Mouse (Mus musculus): ENCODE measurements around the gene Slc30a9. TPM values are rescaled to one million over a fixed set of nuclear protein-coding genes. Genes with fewer than 3 reads are reported as not detected.

The Slc30a9 gene
- polyA plus RNA-seq, 1 experiment from 2014 or later = 149 TPM

GRCm38 (mm10) chr5:67340811-67341210 is 34.1 kb downstream of the Slc30a9 start:
- no peak overlapping the region for H3K4me3 ChIP-seq (ENCODE audit: low read depth, low read length)
- no peaks in the 10 kb centered on the region for H3K4me1 ChIP-seq (ENCODE audit: control insufficient read depth, insufficient read depth, low read length)
- H3K9ac ChIP-seq (replicated peaks; ENCODE audit: low read length) = no peak overlapping the region
- H3K27me3 ChIP-seq (ENCODE audit: control insufficient read depth, insufficient read depth, low read length) = no peaks in the 10 kb centered on the region
- H3K27ac ChIP-seq (replicated peaks; ENCODE audit: low read depth, low read length) = no peak overlapping the region
- no peaks in the 10 kb centered on the region for H3K9me3 ChIP-seq (replicated peaks; ENCODE audit: control insufficient read depth, low read length)
- H3K36me3 ChIP-seq (replicated peaks; ENCODE audit: control insufficient read depth, insufficient read depth, low read depth, low read length) = 0 out of 2 replicates have a peak, but pooled peaks cover 2% of the 10 kb centered on the region
- no peak overlapping the region for H3K4me2 ChIP-seq (ENCODE audit: low read depth, low read length)
- WGBS = 89% methylated on average over 6 of the region's 6 CpGs
- DNase-seq (ENCODE audit: low spot score) (no peak), ATAC-seq (replicated peaks; ENCODE audit: insufficient number of reproducible peaks, low FRiP score, low TSS enrichment, low read depth) (no peak)

- H3K36me3 ChIP-seq (replicated peaks; ENCODE audit: control insufficient read depth, insufficient read depth, low read depth, low read length) = peaks cover 2% of the 10 kb centered on the region
- ATAC-seq (replicated peaks; ENCODE audit: insufficient number of reproducible peaks, low FRiP score, low TSS enrichment, low read depth) (no peak), DNase-seq (ENCODE audit: low spot score) (no peak)
- no peak overlapping the region for H3K4me2 ChIP-seq (ENCODE audit: low read depth, low read length)
- no peaks in the 10 kb centered on the region for H3K9me3 ChIP-seq (replicated peaks; ENCODE audit: control insufficient read depth, low read length)
- no peak overlapping the region for H3K9ac ChIP-seq (replicated peaks; ENCODE audit: low read length)
- no peaks in the 10 kb centered on the region for H3K27me3 ChIP-seq (ENCODE audit: control insufficient read depth, insufficient read depth, low read length)
- no peaks in the 10 kb centered on the region for H3K4me1 ChIP-seq (ENCODE audit: control insufficient read depth, insufficient read depth, low read length)
- WGBS = 93% methylated on average over 2 of the region's 2 CpGs
- no peak overlapping the region for H3K4me3 ChIP-seq (ENCODE audit: low read depth, low read length)
- no peak overlapping the region for H3K27ac ChIP-seq (replicated peaks; ENCODE audit: low read depth, low read length)
These were observed 40.3 kb downstream of the Slc30a9 start for GRCm38 (mm10) chr5:67347060-67347459.

GRCm38 (mm10) chr5:67348949-67349348 is 42.2 kb downstream of the Slc30a9 start:
- no peak overlapping the region for H3K27ac ChIP-seq (replicated peaks; ENCODE audit: low read depth, low read length)
- H3K9ac ChIP-seq (replicated peaks; ENCODE audit: low read length) = no peak overlapping the region
- no peak for DNase-seq (ENCODE audit: low spot score)
- H3K4me1 ChIP-seq (ENCODE audit: control insufficient read depth, insufficient read depth, low read length) = no peaks in the 10 kb centered on the region
- H3K4me3 ChIP-seq (ENCODE audit: low read depth, low read length) = no peak overlapping the region
- no peaks in the 10 kb centered on the region for H3K27me3 ChIP-seq (ENCODE audit: control insufficient read depth, insufficient read depth, low read length)
- H3K4me2 ChIP-seq (ENCODE audit: low read depth, low read length) = no peak overlapping the region
- H3K9me3 ChIP-seq (replicated peaks; ENCODE audit: control insufficient read depth, low read length) = no peaks in the 10 kb centered on the region
- 78% methylated on average over 10 of the region's 10 CpGs for WGBS
- ATAC-seq (replicated peaks; ENCODE audit: insufficient number of reproducible peaks, low FRiP score, low TSS enrichment, low read depth) = no peak
- H3K36me3 ChIP-seq (replicated peaks; ENCODE audit: control insufficient read depth, insufficient read depth, low read depth, low read length) = peaks cover 2% of the 10 kb centered on the region

- WGBS = 93% methylated on average over 10 of the region's 10 CpGs
- Histone ChIP-seq H3K9ac (replicated peaks; ENCODE audit: low read length) (no peak overlapping the region), H3K4me3 (ENCODE audit: low read depth, low read length) (no peak overlapping the region), H3K27ac (replicated peaks; ENCODE audit: low read depth, low read length) (no peak overlapping the region), H3K36me3 (replicated peaks; ENCODE audit: control insufficient read depth, insufficient read depth, low read depth, low read length) (no peaks in the 10 kb centered on the region), H3K27me3 (ENCODE audit: control insufficient read depth, insufficient read depth, low read length) (no peaks in the 10 kb centered on the region), H3K4me1 (ENCODE audit: control insufficient read depth, insufficient read depth, low read length) (no peaks in the 10 kb centered on the region), H3K4me2 (ENCODE audit: low read depth, low read length) (no peak overlapping the region), H3K9me3 (replicated peaks; ENCODE audit: control insufficient read depth, low read length) (no peaks in the 10 kb centered on the region)
- DNase-seq (ENCODE audit: low spot score) (no peak), ATAC-seq (replicated peaks; ENCODE audit: insufficient number of reproducible peaks, low FRiP score, low TSS enrichment, low read depth) (no peak)
These were observed 55.6 kb downstream of the Slc30a9 start for GRCm38 (mm10) chr5:67362316-67362715.

GRCm38 (mm10) chr5:67362931-67363330 is 56.2 kb downstream of the Slc30a9 start:
- H3K27ac ChIP-seq (replicated peaks; ENCODE audit: low read depth, low read length) = no peak overlapping the region
- H3K9ac ChIP-seq (replicated peaks; ENCODE audit: low read length) = no peak overlapping the region
- no peaks in the 10 kb centered on the region for H3K4me1 ChIP-seq (ENCODE audit: control insufficient read depth, insufficient read depth, low read length)
- no peaks in the 10 kb centered on the region for H3K36me3 ChIP-seq (replicated peaks; ENCODE audit: control insufficient read depth, insufficient read depth, low read depth, low read length)
- H3K9me3 ChIP-seq (replicated peaks; ENCODE audit: control insufficient read depth, low read length) = no peaks in the 10 kb centered on the region
- no peaks in the 10 kb centered on the region for H3K27me3 ChIP-seq (ENCODE audit: control insufficient read depth, insufficient read depth, low read length)
- H3K4me3 ChIP-seq (ENCODE audit: low read depth, low read length) = no peak overlapping the region
- ATAC-seq (replicated peaks; ENCODE audit: insufficient number of reproducible peaks, low FRiP score, low TSS enrichment, low read depth) (no peak), DNase-seq (ENCODE audit: low spot score) (no peak)
- no peak overlapping the region for H3K4me2 ChIP-seq (ENCODE audit: low read depth, low read length)
- 79% methylated on average over 2 of the region's 2 CpGs for WGBS

GRCm38 (mm10) chr5:67377044-67377621 is 70.4 kb downstream of the Slc30a9 start:
- no peak overlapping the region for H3K27ac ChIP-seq (replicated peaks; ENCODE audit: low read depth, low read length)
- ATAC-seq (replicated peaks; ENCODE audit: insufficient number of reproducible peaks, low FRiP score, low TSS enrichment, low read depth) (no peak), DNase-seq (ENCODE audit: low spot score) (no peak)
- H3K9me3 ChIP-seq (replicated peaks; ENCODE audit: control insufficient read depth, low read length) = no peaks in the 10 kb centered on the region
- H3K4me2 ChIP-seq (ENCODE audit: low read depth, low read length) = no peak overlapping the region
- H3K9ac ChIP-seq (replicated peaks; ENCODE audit: low read length) = no peak overlapping the region
- no peaks in the 10 kb centered on the region for H3K36me3 ChIP-seq (replicated peaks; ENCODE audit: control insufficient read depth, insufficient read depth, low read depth, low read length)
- no peaks in the 10 kb centered on the region for H3K27me3 ChIP-seq (ENCODE audit: control insufficient read depth, insufficient read depth, low read length)
- H3K4me1 ChIP-seq (ENCODE audit: control insufficient read depth, insufficient read depth, low read length) = no peaks in the 10 kb centered on the region
- 79% methylated on average over 8 of the region's 8 CpGs for WGBS
- no peak overlapping the region for H3K4me3 ChIP-seq (ENCODE audit: low read depth, low read length)

- H3K27me3 ChIP-seq (ENCODE audit: control insufficient read depth, insufficient read depth, low read length) = no peaks in the 10 kb centered on the region
- no peaks in the 10 kb centered on the region for H3K36me3 ChIP-seq (replicated peaks; ENCODE audit: control insufficient read depth, insufficient read depth, low read depth, low read length)
- no peak; the same call in 1 of the 2 replicates for ATAC-seq (replicated peaks; ENCODE audit: insufficient number of reproducible peaks, low FRiP score, low TSS enrichment, low read depth)
- no peak overlapping the region for H3K4me2 ChIP-seq (ENCODE audit: low read depth, low read length)
- WGBS = 85% methylated on average over 2 of the region's 2 CpGs
- no peak overlapping the region for H3K4me3 ChIP-seq (ENCODE audit: low read depth, low read length)
- no peaks in the 10 kb centered on the region for H3K4me1 ChIP-seq (ENCODE audit: control insufficient read depth, insufficient read depth, low read length)
- no peak for DNase-seq (ENCODE audit: low spot score)
- no peaks in the 10 kb centered on the region for H3K9me3 ChIP-seq (replicated peaks; ENCODE audit: control insufficient read depth, low read length)
- H3K27ac ChIP-seq (replicated peaks; ENCODE audit: low read depth, low read length) = no peak overlapping the region
- no peak overlapping the region for H3K9ac ChIP-seq (replicated peaks; ENCODE audit: low read length)
These were observed 74.9 kb downstream of the Slc30a9 start for GRCm38 (mm10) chr5:67381690-67382089.

GRCm38 (mm10) chr5:67382556-67382955 is 75.8 kb downstream of the Slc30a9 start:
- Histone ChIP-seq H3K36me3 (replicated peaks; ENCODE audit: control insufficient read depth, insufficient read depth, low read depth, low read length) (no peaks in the 10 kb centered on the region), H3K4me2 (ENCODE audit: low read depth, low read length) (no peak overlapping the region), H3K9me3 (replicated peaks; ENCODE audit: control insufficient read depth, low read length) (no peaks in the 10 kb centered on the region), H3K4me3 (ENCODE audit: low read depth, low read length) (no peak overlapping the region), H3K9ac (replicated peaks; ENCODE audit: low read length) (no peak overlapping the region), H3K27me3 (ENCODE audit: control insufficient read depth, insufficient read depth, low read length) (no peaks in the 10 kb centered on the region), H3K4me1 (ENCODE audit: control insufficient read depth, insufficient read depth, low read length) (no peaks in the 10 kb centered on the region), H3K27ac (replicated peaks; ENCODE audit: low read depth, low read length) (no peak overlapping the region)
- DNase-seq (ENCODE audit: low spot score) (no peak), ATAC-seq (replicated peaks; ENCODE audit: insufficient number of reproducible peaks, low FRiP score, low TSS enrichment, low read depth) (no peak)
- 80% methylated on average over 7 of the region's 7 CpGs for WGBS

All from embryonic facial prominence, embryonic 11.5 days (tissue).